Mouse (Mus musculus) hindbrain, embryonic 14.5 days (tissue): ENCODE results near the gene Atp8a1. TPM values are rescaled to one million over a fixed set of nuclear protein-coding genes. Genes with fewer than 3 reads are reported as not detected.

Experiments
- ATAC-seq: fragments of 200-750 bp; cut with Nextera tagmentation; 2 replicates; pipeline ENCODE4 v1.8.0; 2017; ENCODE audit warnings: moderate number of reproducible peaks, mild to moderate bottlenecking, moderate TSS enrichment, moderate library complexity; ENCODE audit not compliant: low FRiP score
- DNase-seq: peaks from one replicate; pipeline ENCODE4 v3.0.0-alpha.2; 2015; ENCODE audit warnings: low spot score
- H3K27ac ChIP-seq: fragments of 300-500 bp; sonication (generic); 2 replicates; pipeline ENCODE4 v1.5.1; 2014; ENCODE audit warnings: mild to moderate bottlenecking, moderate library complexity
- H3K27me3 ChIP-seq: fragments of 300-500 bp; sonication (generic); 2 replicates; pipeline ENCODE4 v1.6.1; 2014; ENCODE audit warnings: mild to moderate bottlenecking, low read length, mixed read lengths; ENCODE audit not compliant: control insufficient read depth, insufficient read depth
- H3K36me3 ChIP-seq: fragments of 300-500 bp; sonication (generic); replicated peaks from 2 replicates; pipeline ENCODE4 v1.6.1; 2014; ENCODE audit not compliant: control insufficient read depth, insufficient read depth
- H3K4me1 ChIP-seq: fragments of 300-500 bp; sonication (generic); replicated peaks from 2 replicates; pipeline ENCODE4 v1.6.1; 2014; ENCODE audit warnings: antibody characterized with exemption, low read length, mixed read lengths; ENCODE audit not compliant: control insufficient read depth, insufficient read depth
- H3K4me2 ChIP-seq: fragments of 300-500 bp; sonication (generic); replicated peaks from 2 replicates; pipeline ENCODE4 v1.6.1; 2014; ENCODE audit warnings: mild to moderate bottlenecking, moderate library complexity
- H3K4me3 ChIP-seq: fragments of 300-500 bp; sonication (generic); replicated peaks from 2 replicates; pipeline ENCODE4 v1.5.1; 2014; ENCODE audit warnings: mild to moderate bottlenecking, low read length
- H3K9ac ChIP-seq: fragments of 300-500 bp; sonication (generic); 2 replicates; pipeline ENCODE4 v1.6.1; 2014
- H3K9me3 ChIP-seq: fragments of 300-500 bp; sonication (generic); 2 replicates; pipeline ENCODE4 v1.6.1; 2016; ENCODE audit warnings: low read length; ENCODE audit not compliant: control insufficient read depth
- WGBS: fragments of 180-500 bp; shearing (Covaris S2); extraction: QIAGEN DNeasy Blood & Tissue Kit; methylation state at CpG from one replicate; pipeline ENCODE4 v1.1.7; 2014; 5-methylcytosine and 5-hydroxymethylcytosine counted together
- polyA plus RNA-seq: library from polyadenylated mRNA; unstranded; fragments of >200 nt; fragmentation: Nextera tagmentation; extraction: Ambion mirVana; gene quantifications from 2 replicates; pipeline ENCODE4 v1.2.1, GENCODE M21; 2014

Atp8a1 gene
- polyA plus RNA-seq, 1 experiment from 2014 or later, result 77.3 TPM

- Histone ChIP-seq H3K9me3 (no peaks in the 10 kb centered on the region), H3K27me3 (no peaks in the 10 kb centered on the region), H3K4me3 (no peak overlapping the region), H3K27ac (no peak overlapping the region), H3K36me3 (no peaks in the 10 kb centered on the region; the same call in 1 of the 2 replicates), H3K4me2 (no peak overlapping the region), H3K9ac (no peak overlapping the region), H3K4me1 (0 out of 2 replicates have a peak, but pooled peaks cover 6% of the 10 kb centered on the region)
- DNase-seq (no peak), ATAC-seq (peak; percentile 28; the same call in 1 of the 2 replicates)
- WGBS, result 65% methylated on average over 14 of the region's 14 CpGs
Measured at GRCm38 (mm10) chr5:67797006-67797958, 50.0 kb downstream of the Atp8a1 start.

- WGBS, result 81% methylated on average over 10 of the region's 10 CpGs
- Histone ChIP-seq H3K4me2 (no peak overlapping the region), H3K27me3 (no peaks in the 10 kb centered on the region), H3K4me3 (no peak overlapping the region), H3K36me3 (no peaks in the 10 kb centered on the region; the same call in 1 of the 2 replicates), H3K27ac (no peak overlapping the region), H3K4me1 (0 out of 2 replicates have a peak, but pooled peaks cover 6% of the 10 kb centered on the region), H3K9me3 (no peaks in the 10 kb centered on the region), H3K9ac (no peak overlapping the region)
- DNase-seq (no peak), ATAC-seq (no peak)
Measured at GRCm38 (mm10) chr5:67794129-67794800, 53.0 kb downstream of the Atp8a1 start.

DNA sequence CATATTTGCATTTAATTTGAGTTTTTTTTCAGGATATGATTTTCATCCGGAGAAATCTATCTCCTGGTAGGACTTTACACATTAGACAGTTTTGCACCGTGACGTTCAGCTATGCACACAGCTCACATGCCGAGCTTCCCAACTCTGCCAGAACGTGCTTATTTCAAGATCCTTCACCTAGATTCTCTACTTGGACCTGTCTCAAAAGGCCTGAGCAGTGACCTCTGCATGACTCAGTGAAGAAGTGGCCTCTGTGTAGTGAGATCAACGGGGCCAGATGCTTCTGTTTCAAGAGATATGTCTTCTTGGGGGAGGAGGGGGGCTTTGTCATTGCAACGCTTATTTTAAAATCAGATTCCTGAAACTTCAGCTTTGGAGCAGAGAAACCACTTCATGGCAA is 64.5 kb downstream of the Atp8a1 start:
- WGBS, result 89% methylated on average over 7 of the region's 7 CpGs
- no peaks in the 10 kb centered on the region for H3K9me3 ChIP-seq
- ATAC-seq, result no peak
- no peak for DNase-seq
- no peak overlapping the region for H3K9ac ChIP-seq
- H3K36me3 ChIP-seq, result peaks cover 8% of the 10 kb centered on the region
- H3K4me2 ChIP-seq, result no peak overlapping the region
- no peak overlapping the region for H3K27ac ChIP-seq
- H3K27me3 ChIP-seq, result no peaks in the 10 kb centered on the region
- no peaks in the 10 kb centered on the region for H3K4me1 ChIP-seq
- H3K4me3 ChIP-seq, result no peak overlapping the region

- WGBS, result 71% methylated on average over 8 of the region's 8 CpGs
- no peak overlapping the region for H3K4me3 ChIP-seq
- H3K4me1 ChIP-seq, result no peaks in the 10 kb centered on the region
- no peaks in the 10 kb centered on the region for H3K9me3 ChIP-seq
- H3K27me3 ChIP-seq, result no peaks in the 10 kb centered on the region
- H3K9ac ChIP-seq, result no peak overlapping the region
- DNase-seq, result peak; percentile 73
- ATAC-seq, result peak; percentile 73; the same call in 1 of the 2 replicates
- peaks cover 13% of the 10 kb centered on the region; the same call in 1 of the 2 replicates for H3K36me3 ChIP-seq
- no peak overlapping the region for H3K4me2 ChIP-seq
- 0 out of 2 replicates have a peak overlapping the region, but pooled peaks have one; percentile 33 for H3K27ac ChIP-seq
Measured at GRCm38 (mm10) chr5:67778026-67778425, 69.2 kb downstream of the Atp8a1 start.

GRCm38 (mm10) chr5:67774186-67774585 is 73.0 kb downstream of the Atp8a1 start:
- no peak overlapping the region for H3K27ac ChIP-seq
- WGBS, result 95% methylated on average over 2 of the region's 2 CpGs
- ATAC-seq, result no peak
- H3K27me3 ChIP-seq, result no peaks in the 10 kb centered on the region
- H3K9me3 ChIP-seq, result no peaks in the 10 kb centered on the region
- no peaks in the 10 kb centered on the region for H3K4me1 ChIP-seq
- H3K36me3 ChIP-seq, result peaks cover 8% of the 10 kb centered on the region; the same call in 1 of the 2 replicates
- H3K9ac ChIP-seq, result no peak overlapping the region
- H3K4me2 ChIP-seq, result no peak overlapping the region
- DNase-seq, result no peak
- no peak overlapping the region for H3K4me3 ChIP-seq

DNA sequence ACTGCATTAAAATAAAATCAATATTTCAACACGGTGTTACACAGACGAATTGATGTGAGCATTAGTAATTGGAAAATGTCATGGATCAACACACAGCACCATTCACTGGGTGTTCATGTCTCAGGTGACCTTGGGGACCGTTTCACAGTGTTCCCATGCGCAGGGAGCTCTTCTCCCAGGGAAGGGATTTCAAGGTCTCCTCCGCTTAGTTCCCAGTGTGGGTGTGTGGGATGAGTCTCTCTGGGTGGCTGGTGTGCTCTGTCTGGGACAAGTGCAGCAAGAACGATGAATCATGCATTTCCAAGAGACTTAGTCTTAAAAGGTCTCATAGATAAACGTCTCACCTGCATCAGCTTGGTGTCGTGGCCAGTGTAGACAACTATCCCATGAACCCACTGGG is 78.5 kb downstream of the Atp8a1 start:
- Histone ChIP-seq H3K4me2 (no peak overlapping the region), H3K36me3 (peaks cover under 1% of the 10 kb centered on the region; the same call in 1 of the 2 replicates), H3K27me3 (no peaks in the 10 kb centered on the region), H3K4me3 (no peak overlapping the region), H3K27ac (no peak overlapping the region), H3K9ac (no peak overlapping the region), H3K9me3 (no peaks in the 10 kb centered on the region), H3K4me1 (no peaks in the 10 kb centered on the region)
- DNase-seq (no peak), ATAC-seq (no peak)
- 88% methylated on average over 8 of the region's 8 CpGs for WGBS

- H3K4me2 ChIP-seq, result no peak overlapping the region
- ATAC-seq (no peak), DNase-seq (no peak)
- no peak overlapping the region for H3K4me3 ChIP-seq
- no peaks in the 10 kb centered on the region for H3K9me3 ChIP-seq
- no peak overlapping the region for H3K27ac ChIP-seq
- H3K27me3 ChIP-seq, result no peaks in the 10 kb centered on the region
- H3K36me3 ChIP-seq, result peaks cover 30% of the 10 kb centered on the region
- no peak overlapping the region for H3K9ac ChIP-seq
- H3K4me1 ChIP-seq, result no peaks in the 10 kb centered on the region
- 92% methylated on average over 3 of the region's 3 CpGs for WGBS
Measured at GRCm38 (mm10) chr5:67764798-67765197, 82.4 kb downstream of the Atp8a1 start.

DNA sequence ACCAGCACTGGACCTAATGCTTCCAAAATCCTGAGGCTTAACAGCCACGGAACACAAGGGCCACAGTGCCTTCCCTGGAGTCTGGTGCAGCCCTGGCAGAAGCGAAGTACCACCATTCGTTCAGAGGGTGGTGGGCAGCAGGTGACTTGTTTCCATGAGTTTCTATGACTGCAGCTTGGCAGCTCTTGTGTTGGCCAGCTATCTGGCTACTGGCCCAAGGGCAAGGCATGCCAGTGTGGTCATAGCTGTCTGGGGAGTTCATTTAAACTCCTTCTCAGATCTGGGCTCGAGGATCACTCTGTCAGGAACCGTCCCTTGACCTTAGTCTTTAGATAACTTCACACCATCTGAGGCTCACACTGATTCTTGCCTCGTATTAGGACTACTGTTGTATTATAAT is 89.1 kb downstream of the Atp8a1 start:
- Histone ChIP-seq H3K27ac (no peak overlapping the region), H3K9me3 (no peaks in the 10 kb centered on the region), H3K27me3 (no peaks in the 10 kb centered on the region), H3K9ac (no peak overlapping the region), H3K4me2 (no peak overlapping the region), H3K4me1 (no peaks in the 10 kb centered on the region), H3K4me3 (no peak overlapping the region), H3K36me3 (peaks cover 30% of the 10 kb centered on the region)
- DNase-seq, result no peak
- WGBS, result 86% methylated on average over 6 of the region's 6 CpGs
- ATAC-seq, result no peak

GRCm38 (mm10) chr5:67756138-67756537 is 91.1 kb downstream of the Atp8a1 start:
- no peaks in the 10 kb centered on the region; the same call in 1 of the 2 replicates for H3K4me1 ChIP-seq
- DNase-seq, result peak; percentile 73
- no peaks in the 10 kb centered on the region for H3K27me3 ChIP-seq
- WGBS, result 32% methylated on average over 6 of the region's 6 CpGs
- no peaks in the 10 kb centered on the region for H3K9me3 ChIP-seq
- no peak for ATAC-seq
- peaks cover 16% of the 10 kb centered on the region for H3K36me3 ChIP-seq
- H3K27ac ChIP-seq, result no peak overlapping the region
- no peak overlapping the region for H3K4me3 ChIP-seq
- H3K9ac ChIP-seq, result no peak overlapping the region
- H3K4me2 ChIP-seq, result no peak overlapping the region
